Mouse (Mus musculus) kidney, postnatal 36 days (tissue): Measurements from ENCODE around the gene Zfyve28.

Source experiments
- DNase-seq, 2 experiments: peaks; one replicate each; pipeline ENCODE4 v3.0.0; 2021 to 2022; ENCODE audit warnings: mixed read lengths in 2 of 2

Zfyve28 gene

GRCm38 (mm10) chr5:34174550-34175402 lies 113.5 kb downstream of the Zfyve28 start:
- no peak for DNase-seq

DNA sequence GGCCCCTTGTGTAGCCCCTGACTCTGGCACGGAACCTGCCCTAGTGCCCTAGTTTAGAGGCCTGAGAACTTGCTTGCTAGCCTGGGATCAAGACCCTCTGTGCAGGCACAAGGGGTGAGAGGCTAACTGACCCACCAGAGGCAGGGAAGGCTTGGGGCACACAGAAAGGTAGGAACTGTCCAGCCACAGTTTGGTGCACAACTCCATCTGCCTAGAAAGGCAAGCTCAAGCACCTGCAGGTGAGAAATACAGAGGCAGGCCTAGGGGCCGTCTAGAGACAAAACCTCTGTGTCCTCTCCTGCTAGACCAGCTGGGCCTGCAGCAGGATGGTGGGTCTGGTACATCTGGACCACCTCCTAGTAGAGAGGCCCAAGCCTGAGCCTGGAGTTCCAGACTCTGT lies 114.2 kb downstream of the Zfyve28 start:
- no peak for DNase-seq

GRCm38 (mm10) chr5:34170726-34171125 lies 117.5 kb downstream of the Zfyve28 start:
- peak; percentile 42 to 51 for DNase-seq

- no peak for DNase-seq
Observed at GRCm38 (mm10) chr5:34169954-34170353, 118.3 kb downstream of the Zfyve28 start.

GRCm38 (mm10) chr5:34168950-34169891 lies 119.0 kb downstream of the Zfyve28 start, which contains the start of the genes Poln and Haus3:
TSS of gene Poln (minus strand) at chr5:34169448.
TSS of gene Haus3 (minus strand) at chr5:34169527.
- DNase-seq, result peak; percentile 98 to 99

DNA sequence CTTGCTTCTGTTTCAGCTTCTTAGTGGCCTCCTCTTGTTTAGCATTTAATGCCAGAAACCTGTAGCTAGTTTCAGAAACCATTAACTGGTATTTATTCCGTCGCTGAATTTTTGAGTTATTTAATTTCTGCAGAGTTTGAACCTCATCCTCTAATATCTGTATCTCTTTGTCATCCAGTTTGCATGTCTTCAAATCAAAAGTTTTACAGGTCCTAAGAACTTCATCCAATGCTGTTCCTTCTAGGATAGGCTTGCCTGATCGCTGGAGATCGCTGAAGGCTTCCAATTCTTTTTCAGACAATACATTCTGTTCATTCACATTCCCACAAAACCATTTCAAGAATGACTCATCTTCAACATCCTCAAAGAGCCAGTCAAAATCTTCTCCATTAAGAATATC lies 120.4 kb downstream of the Zfyve28 start:
- no peak for DNase-seq

GRCm38 (mm10) chr5:34165793-34166192 lies 122.5 kb downstream of the Zfyve28 start:
- DNase-seq, result no peak

- DNase-seq, result no peak
Observed at GRCm38 (mm10) chr5:34148476-34148875, 139.8 kb downstream of the Zfyve28 start.

- peak in 1 of 2 experiments; percentile 6 for DNase-seq
Observed at GRCm38 (mm10) chr5:34147554-34147953, 140.7 kb downstream of the Zfyve28 start.
